Mouse (Mus musculus): Measurements from ENCODE around the gene Ehbp1.

Gene Ehbp1

DNA sequence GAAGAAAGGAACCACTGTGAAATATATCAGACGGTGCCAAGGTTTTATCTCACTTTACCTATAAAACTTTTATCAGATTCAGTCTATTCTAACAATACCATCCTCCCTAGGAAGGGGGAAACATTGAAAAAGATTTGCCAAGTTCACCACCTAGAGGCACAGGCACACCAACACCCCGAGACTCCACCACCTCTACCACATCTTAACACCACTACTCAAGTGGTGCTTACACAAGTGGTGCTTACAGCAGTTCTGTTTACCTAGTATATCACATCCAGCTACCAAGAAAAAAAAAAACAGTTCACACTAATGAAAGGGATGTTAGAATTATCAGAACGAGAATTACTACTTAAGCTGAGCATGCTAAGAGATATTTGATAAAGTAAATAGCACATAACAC, 152.1 kb downstream of the Ehbp1 start:
- DNase-seq: no peak

DNA sequence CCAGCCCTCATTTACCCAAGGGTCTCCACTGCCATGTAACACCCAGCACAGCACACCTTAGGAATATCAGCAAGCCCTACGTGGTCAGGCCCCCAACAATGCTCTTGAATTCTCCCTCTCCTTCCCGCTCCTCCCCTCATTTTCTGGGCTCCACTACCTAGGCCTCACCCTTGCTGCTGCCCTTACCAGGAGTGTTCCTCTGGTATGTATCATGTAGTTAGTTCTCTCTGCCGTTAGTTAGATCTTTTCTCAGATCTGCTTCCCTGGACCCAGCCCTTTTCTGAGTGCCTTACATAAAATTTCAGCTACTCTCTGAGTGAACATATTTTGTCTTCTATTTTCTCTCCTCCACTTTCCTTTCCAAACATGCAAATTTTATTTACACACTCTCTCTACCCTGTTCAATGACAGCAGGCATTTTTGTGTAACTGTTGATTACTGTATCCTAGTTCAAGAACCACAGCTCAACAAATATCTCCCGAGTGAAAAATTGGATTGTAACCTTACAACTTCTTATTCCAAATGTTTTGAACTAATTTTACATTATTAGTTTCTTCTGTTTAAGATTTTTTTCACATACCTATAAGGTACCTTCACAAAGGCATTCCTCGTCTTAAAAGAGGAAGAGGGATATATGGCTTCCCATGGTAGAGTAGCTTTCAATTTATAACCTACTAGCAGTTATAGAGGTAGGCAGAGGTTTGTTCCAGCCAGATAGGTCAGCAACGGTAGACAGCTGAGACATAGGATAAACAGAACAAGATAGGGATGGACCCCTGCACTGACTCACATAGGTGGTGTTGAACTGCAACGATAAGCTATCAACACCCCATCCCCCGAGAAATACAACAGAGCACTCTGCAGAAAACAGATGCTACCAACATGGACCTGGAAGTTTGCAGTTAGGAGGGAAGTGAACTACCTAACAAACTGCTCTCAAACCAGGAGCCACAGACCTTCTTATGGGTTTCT, 160.3 kb downstream of the Ehbp1 start:
- DNase-seq: no peak

DNA sequence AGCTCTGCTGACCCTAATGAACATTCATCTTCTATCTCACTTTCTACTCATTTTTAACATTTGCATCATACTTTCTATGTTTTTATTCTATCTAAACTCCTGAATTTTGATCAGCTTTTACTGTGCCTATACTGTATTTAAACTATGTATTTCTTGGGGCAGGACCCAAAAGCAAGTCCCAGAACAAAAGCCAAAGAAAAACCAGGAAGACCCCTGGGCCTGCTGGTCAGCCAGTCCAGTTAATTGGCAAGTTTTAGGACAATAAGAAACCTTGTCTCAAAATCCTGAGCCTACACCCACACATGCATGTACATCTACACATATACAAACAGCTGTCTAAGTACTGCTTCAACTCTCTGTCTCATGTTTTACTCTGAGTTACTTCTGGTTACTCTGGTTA, 161.9 kb downstream of the Ehbp1 start:
- no peak for DNase-seq

DNA sequence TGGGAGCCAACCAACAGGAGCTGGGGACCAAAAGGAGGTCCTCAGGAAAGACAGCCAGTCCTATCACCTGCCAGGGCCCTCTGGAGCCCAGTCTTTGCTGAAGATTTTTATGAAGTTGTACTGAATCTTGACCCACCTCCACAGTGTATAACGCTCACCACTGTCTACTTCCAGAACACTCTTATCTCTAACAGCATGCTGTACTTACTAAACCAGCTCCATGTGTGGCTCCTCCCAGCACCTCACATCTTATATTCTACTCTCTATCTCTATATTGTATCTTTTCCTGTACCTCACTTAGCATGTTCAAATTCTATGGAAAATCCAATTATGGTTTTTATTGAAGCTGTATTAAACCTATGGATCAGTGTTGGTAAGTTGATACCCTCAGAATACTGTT, 163.5 kb downstream of the Ehbp1 start:
- no peak for DNase-seq

DNA sequence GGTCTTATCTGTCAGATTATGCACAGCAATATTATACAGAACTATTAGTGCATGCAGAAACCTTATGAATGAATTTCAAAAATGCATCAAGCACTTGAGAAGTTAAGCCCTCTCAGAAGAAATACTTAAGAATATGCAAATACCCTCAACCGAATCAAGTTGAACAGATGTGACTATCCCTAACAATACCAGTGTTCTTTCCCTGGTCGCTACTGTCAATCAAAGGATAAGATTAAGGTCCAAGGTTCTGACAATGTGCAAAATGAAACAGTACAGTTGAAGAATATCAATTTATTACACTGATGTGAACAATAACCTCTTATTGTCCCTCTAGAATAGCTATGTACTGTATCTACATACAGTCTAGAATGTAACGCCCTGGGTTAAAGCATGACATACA, 167.8 kb downstream of the Ehbp1 start:
- DNase-seq: no peak

DNA sequence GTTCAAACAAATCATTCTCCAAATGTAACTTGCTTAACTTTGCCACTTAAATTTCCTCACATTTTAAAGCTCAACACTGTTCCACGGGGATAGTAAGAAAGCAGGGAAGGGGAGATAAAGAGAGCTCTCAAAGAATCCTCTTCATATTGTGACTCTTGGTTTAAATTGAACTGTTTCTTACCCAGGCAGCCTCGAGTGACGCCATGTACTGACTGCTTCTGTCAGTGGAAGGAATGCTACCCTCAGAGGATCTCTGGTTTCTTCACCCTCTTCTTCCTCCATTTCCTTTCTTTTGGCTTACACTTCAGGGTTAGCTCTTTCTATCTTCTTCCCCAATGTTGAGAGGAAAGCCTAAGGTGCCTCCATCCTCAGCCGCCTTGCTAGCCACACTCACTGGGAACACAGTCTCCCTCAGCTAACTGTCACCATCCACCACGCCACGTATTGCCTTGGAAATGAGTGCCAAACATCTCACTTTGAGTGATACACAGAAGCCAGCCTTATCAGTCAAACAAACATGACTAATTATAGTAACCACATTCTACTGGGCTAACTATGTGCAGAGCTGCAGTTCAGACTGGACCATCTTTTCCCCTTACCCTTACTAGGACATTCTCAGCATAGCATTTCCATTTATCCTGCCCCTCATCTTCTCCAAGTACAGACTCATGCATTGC, 171.0 kb downstream of the Ehbp1 start:
- DNase-seq: no peak

DNA sequence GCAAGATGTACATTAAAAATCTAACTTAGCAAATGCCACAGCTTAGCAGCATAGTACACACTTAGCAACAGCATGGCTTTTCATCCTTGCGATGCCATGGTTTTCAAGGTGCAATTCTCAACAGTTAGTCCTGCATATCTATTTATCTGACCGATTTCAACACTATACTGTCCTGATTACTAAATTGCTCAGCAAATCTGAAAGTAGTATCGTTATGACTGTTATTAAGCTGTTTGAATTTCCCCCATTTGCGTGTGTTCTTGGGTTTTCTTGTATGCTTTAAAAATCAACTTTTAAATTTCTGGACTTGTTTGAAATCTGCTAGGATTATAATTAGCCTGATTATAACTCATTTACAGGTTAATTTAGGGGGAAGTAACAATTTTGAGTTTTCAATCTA, 184.2 kb downstream of the Ehbp1 start:
- DNase-seq: no peak

DNA sequence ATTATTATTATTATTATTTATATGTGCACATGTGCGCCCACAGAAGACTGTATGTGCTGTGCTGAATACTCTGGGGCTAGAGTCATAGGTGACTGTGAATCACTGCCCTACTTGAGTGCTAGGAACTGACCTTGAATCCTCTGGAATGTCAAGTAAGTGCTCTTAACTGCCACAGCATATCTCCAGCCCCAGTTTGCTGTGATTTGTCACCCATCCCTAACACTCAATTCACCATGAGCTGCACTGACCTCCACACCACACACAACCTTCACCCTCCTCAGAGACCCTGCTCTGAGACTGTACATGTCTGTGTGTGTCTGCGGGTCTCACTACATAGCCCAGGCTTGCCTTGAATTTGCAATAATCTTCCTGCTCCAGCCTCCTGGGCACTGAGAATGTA, 185.9 kb downstream of the Ehbp1 start:
- no peak for DNase-seq

DNA sequence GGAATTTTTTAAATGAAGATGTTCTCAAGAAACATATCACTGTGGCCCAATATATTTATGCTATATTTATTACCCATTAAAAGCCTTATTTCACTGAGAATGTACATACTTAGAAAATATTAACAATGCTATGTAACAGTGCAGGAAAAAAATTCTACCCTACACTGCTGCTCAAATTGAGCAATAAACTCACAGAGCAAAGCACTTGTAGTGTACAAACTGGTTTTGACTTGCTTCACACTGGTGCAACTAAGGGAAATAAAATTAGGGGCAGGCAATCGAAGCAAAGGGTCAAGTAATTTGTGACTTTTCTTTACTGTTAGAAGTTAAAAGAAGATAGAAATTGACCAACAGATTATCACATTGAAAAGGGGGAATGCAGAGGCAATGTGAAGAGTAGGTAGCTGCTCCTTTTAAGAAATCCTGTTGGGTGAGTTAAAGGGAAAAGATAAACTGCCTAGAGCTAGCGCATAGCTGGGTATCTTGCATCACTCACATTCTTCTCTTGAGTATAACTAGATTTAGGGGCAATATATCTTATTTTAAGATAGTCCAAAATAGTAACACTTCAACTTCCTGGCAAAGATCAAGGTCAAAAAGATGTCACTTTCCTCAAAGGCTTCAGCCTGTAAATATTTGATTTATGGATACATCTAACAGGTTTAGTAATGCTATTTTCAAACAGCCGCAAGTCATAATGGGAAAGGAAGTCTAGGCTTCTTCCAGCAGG, 186.6 kb downstream of the Ehbp1 start:
- DNase-seq: no peak

DNA sequence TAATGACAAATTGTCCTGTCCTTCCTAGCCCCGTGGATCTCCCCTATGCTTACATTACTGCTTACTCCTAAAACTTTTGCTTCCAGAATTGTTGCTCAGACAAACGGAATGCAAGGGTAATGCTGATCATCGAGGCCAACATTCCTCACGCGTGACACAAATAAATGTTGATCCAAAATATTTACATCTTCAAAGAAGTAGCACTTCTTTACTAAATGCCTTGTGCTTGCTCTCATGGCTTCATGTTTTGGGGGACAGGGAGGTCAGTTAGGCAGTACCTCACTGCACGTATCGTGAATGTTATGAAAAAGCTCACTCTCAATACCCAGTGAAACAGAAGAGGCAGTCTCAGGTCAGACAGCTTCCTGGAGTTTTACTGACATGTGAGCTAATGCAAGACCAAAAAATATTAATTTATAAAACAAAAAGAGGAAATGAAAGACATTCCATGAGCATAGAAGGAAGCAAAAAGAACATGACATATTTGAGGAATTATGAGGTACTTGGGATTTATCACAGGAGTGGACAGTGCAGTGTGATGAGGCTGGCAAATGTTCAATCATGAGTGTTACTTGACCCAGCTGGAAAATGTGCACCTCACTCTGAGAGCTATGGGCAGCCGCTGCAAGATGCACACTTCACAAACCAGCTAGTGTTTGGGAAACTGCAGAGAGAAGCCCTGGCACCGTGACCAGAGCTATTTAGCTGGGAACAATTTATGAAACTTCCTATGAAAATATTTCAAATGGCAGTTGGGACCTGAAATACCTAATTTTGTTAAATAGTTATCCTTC, 187.4 kb downstream of the Ehbp1 start:
- no peak for DNase-seq

DNA sequence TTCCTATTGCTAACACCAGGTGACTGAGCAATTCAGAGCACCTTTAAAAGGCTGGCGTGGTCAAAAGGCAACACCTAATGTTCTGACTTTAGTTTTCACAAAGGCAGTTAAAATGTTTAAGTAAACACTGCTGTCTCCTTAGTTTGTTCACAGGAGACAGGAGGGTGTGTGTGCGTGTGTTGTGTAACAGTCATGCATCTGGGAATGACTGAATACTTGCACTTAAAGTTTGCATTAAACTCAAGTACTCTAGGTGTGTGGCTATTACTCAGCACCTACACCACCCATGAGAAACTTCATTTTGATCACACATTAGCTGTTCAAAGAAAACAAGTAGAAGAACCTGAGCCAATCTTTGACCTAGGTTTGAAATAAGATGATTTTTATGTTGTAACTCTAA, 201.4 kb downstream of the Ehbp1 start:
- DNase-seq: no peak

DNA sequence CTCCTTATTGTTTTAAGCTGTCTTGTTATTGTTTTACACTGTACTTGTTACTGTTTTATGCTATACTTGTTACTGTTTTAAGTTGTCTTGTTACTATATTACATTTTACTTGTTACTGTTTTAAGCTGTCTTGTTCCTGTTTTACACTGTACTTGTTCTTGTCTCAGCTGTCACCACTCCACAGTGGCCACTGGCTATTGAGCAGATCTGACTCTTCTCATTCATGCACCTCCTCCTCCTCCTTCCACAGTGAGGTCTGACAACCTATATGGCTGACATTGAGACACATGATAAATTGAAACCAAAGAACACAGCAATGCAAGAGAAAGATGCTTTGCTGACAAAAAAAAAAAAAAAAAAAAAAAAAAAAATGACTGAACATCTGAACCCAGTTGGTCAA, 203.6 kb downstream of the Ehbp1 start:
- no peak for DNase-seq

DNA sequence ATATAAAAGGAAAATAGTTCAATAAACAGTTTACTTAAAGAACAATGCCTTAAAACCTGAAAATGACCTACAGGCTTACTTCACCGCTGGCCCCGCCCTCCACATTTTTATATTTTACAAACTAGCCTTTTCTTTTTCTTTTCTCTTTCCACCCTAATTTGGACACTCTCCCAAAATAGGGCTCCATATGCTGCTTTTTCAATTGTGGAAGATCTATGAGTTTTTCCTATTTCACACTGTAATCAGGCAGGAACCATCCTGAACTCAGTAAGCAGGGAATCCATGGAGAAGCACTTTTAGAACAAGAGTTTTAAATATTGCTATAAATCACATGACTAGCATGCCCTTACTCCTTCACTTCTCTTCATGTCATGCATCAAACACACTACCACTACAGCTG, 216.9 kb downstream of the Ehbp1 start:
- DNase-seq: no peak

DNA sequence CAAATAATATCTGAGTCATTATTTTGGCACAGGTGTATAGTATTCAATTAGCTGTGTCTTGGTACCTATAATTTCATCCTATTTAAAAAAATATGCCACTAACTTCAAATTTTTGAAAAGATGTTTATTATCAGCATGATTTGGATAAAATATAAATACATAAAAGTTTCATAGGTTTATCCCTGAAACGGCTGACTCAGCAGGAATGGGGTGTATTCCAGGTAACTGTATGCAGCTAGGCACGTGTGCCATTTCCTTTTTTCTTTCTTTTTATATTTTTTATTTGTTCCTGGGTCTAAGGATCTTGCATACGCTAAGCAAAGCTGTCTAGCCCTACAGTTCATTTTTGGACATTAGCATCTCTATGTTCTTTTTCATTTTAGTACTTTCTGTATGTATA, 223.2 kb downstream of the Ehbp1 start:
- no peak for DNase-seq

DNA sequence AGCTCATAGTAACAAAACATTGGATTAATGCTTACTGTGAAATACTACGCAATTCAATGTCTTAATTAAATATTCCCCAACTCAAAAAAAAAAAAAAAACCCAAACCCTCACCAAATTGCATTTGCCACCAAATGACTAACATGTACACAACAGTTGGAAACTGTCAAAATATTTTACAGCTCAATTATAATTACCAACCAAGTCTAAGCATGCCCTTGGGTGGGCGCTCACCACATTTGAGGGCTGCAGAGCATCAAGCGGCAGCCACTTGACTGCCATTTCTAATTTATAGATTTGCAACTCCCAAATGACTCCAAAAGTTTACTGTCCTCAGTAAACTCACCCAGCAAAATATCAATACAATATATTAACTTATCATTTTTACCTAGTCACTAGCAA, 229.9 kb downstream of the Ehbp1 start:
- no peak for DNase-seq

DNA sequence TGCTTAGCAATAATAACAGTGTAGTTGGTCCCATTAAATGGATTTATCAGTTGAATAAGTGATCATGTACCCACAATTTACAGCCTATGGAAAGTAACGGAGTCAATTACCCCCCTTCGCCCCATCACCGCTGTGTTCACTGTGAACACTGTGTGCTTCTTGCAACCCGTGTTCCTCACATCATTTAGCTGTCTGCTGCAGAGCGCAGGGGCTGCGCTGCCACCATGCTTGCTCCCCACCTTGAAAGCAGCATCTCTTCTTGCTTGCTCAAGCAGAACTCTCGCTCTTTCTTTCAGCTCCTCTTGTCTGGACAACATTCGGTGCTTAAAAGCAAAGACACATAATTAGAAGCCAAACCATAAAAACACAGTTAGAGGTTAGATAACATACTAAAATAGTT, 252.7 kb downstream of the Ehbp1 start:
- no peak for DNase-seq

DNA sequence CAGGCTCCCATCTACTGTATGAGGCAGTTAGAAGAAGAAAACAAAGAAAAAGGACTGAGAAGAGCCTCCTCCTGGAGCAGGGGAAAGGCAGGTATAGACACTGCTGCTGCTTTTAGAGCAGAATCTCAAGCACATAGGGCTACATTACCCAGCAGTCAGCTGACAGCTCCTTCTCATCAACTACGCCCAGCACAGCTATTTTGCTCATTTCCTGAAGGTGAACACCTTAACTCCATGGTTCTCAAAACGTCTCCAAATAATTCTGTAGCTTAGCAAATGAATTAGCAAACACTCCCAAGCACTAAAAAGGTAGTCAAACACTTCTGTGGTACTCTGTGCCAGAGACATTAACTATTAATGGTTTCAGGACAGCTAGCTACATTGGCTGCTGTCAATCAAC, 278.7 kb downstream of the Ehbp1 start:
- no peak for DNase-seq

DNA sequence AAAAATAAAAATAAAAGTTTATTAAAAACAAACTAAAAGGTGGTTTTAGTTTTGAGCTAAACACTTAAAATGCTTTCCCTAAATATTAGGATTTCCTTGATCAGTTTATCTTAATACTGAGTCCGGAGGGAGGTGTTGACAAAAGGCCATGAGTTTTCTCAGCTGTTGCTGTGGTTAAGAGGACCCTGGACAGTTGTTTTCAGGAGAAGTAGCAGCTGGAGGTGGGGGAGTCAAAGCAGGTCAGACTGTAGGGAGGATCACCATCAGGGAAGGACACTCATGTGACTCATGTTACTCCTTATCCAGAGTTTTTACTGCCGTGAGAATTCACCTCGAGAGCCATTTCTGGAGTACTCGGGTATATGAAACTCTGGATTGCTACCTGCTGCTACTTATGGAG, 280.4 kb downstream of the Ehbp1 start:
- DNase-seq: no peak

DNA sequence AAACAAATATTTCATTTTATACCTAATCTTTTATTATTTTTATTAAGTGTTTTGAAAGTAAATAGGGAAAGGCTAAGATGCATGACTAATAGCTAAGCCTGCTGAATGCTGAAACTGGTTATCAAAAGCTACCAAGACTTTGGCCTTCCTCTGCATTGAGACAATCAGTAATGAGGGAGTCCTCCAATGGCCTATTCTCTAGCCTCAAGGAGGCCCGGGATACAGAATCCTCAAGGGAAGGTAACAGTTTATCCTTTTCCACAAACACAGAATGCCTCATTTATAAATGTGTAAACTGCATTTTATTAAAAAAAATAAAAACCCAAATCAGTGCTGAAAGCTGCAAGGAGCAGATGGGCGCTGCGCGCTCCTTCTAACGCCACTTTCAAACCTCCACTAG, 284.6 kb downstream of the Ehbp1 start:
- no peak for DNase-seq

DNA sequence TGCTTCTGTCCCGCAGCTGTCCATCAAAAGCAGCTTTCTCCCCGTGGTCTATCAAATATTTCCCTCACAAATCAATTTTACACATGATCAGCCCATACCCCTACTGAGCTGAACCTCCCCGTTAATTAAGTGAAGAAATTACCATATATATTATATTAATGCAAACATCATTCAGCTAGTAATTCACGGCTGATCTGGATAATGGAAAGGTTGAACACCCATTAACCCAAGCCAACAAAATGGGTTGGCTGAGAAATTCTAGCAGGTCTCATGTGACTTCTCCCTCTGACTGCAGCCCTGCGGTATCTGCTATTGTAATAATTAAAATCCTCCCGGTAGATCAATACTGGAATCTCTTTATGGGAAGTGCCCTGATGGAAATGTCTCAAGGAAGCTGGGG, 286.2 kb downstream of the Ehbp1 start:
- no peak for DNase-seq

DNA sequence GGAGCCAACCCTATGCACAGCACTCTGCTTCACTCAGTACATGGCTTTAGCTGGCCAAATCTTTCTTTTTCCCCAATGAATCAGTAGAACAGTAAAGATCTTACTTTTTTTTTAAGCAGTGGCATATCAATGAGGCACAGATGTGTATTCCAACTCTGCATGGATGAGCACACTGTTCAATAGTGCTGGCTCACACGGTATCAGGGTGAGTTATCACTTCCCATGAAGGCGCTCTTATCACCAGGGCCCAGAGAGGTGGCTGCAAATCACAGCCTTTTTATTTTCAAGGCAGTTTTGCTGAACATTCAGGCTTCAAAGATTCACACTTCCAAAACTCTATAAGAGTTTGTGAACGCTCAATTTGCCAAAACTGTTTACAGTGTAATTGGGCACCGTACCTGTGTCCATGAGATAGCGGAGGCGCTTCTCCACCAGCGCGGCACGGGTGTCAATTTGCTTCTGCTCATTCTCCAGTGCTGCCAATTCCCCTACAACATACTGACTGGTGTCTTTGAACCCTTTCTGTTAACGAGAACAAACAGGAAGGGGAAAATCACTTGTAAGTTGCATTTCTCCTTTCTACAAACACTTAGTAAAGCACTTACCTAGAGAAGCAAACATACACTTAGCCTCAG, 288.9 kb downstream of the Ehbp1 start:
- no peak for DNase-seq

DNA sequence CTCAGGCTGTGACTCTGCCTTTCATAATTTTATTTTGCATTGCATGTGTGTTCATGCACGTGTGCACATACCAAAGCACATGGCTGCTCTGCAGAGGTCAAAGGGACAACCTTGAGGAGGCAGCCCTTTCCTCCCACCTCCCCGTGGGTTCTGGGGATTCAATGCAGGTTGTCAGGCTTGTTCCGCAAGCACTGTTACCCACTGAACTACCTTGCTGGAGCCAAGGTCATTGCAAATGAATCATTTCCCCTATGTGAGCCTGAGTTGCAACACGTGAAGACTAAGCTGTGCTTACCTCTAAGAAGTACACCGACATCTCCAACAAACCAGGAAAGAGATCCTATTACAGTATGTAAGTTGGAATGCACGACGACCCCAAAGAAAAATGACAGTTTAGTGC, 291.2 kb downstream of the Ehbp1 start:
- no peak for DNase-seq

All from cerebellum, adult 11 months (tissue).